Mouse (Mus musculus) liver, embryonic 16.5 days (tissue): ENCODE measurements around the gene Iqce. TPM values are rescaled to one million over a fixed set of nuclear protein-coding genes. Genes with fewer than 3 reads are reported as not detected.

Source experiments
- ATAC-seq: fragments of 200-750 bp; cut with Nextera tagmentation; 2 replicates; pipeline ENCODE4 v1.8.0; 2017; ENCODE audit warnings: low read depth, mild to moderate bottlenecking, moderate number of reproducible peaks, moderate library complexity
- H3K27ac ChIP-seq: fragments of 300-500 bp; sonication (generic); 2 replicates; pipeline ENCODE4 v1.5.1; 2014; ENCODE audit warnings: mild to moderate bottlenecking, low read length
- H3K27me3 ChIP-seq: fragments of 300-500 bp; sonication (generic); 2 replicates; pipeline ENCODE4 v1.6.1; 2014; ENCODE audit warnings: low read depth, low read length, mixed read lengths; ENCODE audit not compliant: control insufficient read depth, insufficient read depth
- H3K36me3 ChIP-seq: fragments of 300-500 bp; sonication (generic); 2 replicates; pipeline ENCODE4 v1.6.1; 2014; ENCODE audit warnings: mild to moderate bottlenecking; ENCODE audit not compliant: control insufficient read depth, insufficient read depth
- H3K4me1 ChIP-seq: fragments of 300-500 bp; sonication (generic); 2 replicates; pipeline ENCODE4 v1.6.1; 2014; ENCODE audit warnings: low read depth, low read length, mixed read lengths; ENCODE audit not compliant: control insufficient read depth
- H3K4me2 ChIP-seq: fragments of 300-500 bp; sonication (generic); 2 replicates; pipeline ENCODE4 v1.6.1; 2014; ENCODE audit warnings: low read depth, low read length, mixed read lengths
- H3K4me3 ChIP-seq: fragments of 300-500 bp; sonication (generic); 2 replicates; pipeline ENCODE4 v1.5.1; 2014; ENCODE audit warnings: low read depth, mild to moderate bottlenecking, low read length
- H3K9ac ChIP-seq: fragments of 300-500 bp; sonication (generic); 2 replicates; pipeline ENCODE4 v1.6.1; 2014; ENCODE audit warnings: low read depth, low read length
- H3K9me3 ChIP-seq: fragments of 300-500 bp; sonication (generic); replicated peaks from 2 replicates; pipeline ENCODE4 v1.6.1; 2016; ENCODE audit warnings: low read length; ENCODE audit not compliant: control insufficient read depth
- WGBS: fragments of 180-500 bp; shearing (Covaris S2); extraction: QIAGEN DNeasy Blood & Tissue Kit; methylation state at CpG from one replicate; pipeline ENCODE4 v1.1.7; 2014; ENCODE audit not compliant: insufficient replicate concordance; 5-methylcytosine and 5-hydroxymethylcytosine counted together
- polyA plus RNA-seq: library from polyadenylated mRNA; unstranded; fragments of >200 nt; fragmentation: Nextera tagmentation; extraction: Ambion mirVana; gene quantifications from 2 replicates; pipeline ENCODE4 v1.2.1, GENCODE M21; 2015

Gene Iqce
- polyA plus RNA-seq, 1 experiment from 2014 or later: 5.2 TPM

DNA sequence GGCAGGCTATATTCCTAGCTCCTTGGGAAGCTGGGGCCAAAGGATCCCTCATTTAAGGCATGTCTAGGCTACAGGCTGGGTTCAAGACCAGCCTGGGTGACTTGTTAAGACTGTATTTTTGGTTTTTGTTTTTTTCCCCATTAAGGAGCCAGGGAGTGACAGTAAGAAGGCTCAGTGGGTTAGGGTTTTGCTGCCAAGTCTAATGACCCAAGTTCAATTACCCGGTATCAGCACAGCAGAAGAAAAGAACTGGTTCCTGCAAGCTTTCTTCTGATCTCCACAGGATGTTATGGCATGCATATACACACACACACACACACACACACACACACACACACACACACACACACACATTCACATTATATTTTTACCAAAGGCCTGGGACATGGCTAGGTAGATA, 41.8 kb downstream of the Iqce start:
- no peaks in the 10 kb centered on the region for H3K36me3 ChIP-seq
- no peak overlapping the region for H3K4me3 ChIP-seq
- no peak overlapping the region for H3K4me2 ChIP-seq
- WGBS: 65% methylated on average over 1 of the region's 1 CpGs
- H3K27me3 ChIP-seq: no peaks in the 10 kb centered on the region
- H3K9me3 ChIP-seq: no peaks in the 10 kb centered on the region
- H3K4me1 ChIP-seq: peaks cover 6% of the 10 kb centered on the region
- ATAC-seq: no peak
- H3K9ac ChIP-seq: no peak overlapping the region
- no peak overlapping the region for H3K27ac ChIP-seq

GRCm38 (mm10) chr5:140659607-140660272, 42.4 kb downstream of the Iqce start:
- no peaks in the 10 kb centered on the region for H3K36me3 ChIP-seq
- H3K4me2 ChIP-seq: no peak overlapping the region
- no peak overlapping the region for H3K27ac ChIP-seq
- H3K9me3 ChIP-seq: no peaks in the 10 kb centered on the region
- 64% methylated on average over 16 of the region's 16 CpGs for WGBS
- H3K9ac ChIP-seq: no peak overlapping the region
- H3K4me3 ChIP-seq: no peak overlapping the region
- ATAC-seq: no peak
- H3K4me1 ChIP-seq: peaks cover 6% of the 10 kb centered on the region
- H3K27me3 ChIP-seq: no peaks in the 10 kb centered on the region

DNA sequence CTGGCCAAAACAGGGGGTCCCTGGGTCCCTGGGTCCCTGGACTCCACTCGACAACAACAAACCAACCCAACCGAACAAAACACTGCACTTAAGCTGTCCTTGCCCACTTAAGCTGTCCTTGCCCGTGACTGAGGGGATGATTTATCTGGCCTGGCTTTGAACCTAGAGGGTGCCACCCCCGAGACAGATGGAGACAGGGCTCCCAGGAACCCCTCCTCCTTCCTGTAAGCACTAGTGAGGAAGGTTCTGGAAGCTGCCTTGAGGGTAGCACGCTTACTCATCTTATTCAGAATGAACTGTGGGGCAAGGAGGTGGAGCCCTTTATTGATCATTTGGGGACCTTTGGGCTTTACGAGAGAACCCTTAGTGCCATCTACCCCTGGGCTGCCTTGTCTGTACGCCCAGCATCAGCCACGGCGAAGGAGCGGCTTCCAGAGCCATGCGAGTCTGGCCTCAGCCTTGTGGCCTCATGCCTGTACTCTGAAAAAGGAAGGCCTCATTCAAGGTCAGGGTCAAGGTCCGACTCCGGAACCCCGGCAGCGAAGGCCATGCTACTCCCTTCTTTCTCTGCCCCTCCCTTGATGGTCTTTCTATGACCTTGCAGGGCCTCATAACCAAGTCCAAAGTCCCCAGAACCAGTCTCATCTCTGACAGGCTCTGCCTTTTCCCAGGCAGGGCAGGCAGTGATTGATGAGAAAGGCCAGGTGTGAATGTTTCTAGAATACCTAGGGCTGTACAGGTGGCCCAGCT, 47.9 kb downstream of the Iqce start:
- no peaks in the 10 kb centered on the region for H3K9me3 ChIP-seq
- H3K9ac ChIP-seq: no peak overlapping the region
- ATAC-seq: no peak
- H3K4me3 ChIP-seq: no peak overlapping the region
- no peak overlapping the region for H3K4me2 ChIP-seq
- WGBS: 60% methylated on average over 15 of the region's 15 CpGs
- H3K36me3 ChIP-seq: no peaks in the 10 kb centered on the region
- H3K4me1 ChIP-seq: peaks cover 11% of the 10 kb centered on the region
- no peaks in the 10 kb centered on the region for H3K27me3 ChIP-seq
- H3K27ac ChIP-seq: no peak overlapping the region

DNA sequence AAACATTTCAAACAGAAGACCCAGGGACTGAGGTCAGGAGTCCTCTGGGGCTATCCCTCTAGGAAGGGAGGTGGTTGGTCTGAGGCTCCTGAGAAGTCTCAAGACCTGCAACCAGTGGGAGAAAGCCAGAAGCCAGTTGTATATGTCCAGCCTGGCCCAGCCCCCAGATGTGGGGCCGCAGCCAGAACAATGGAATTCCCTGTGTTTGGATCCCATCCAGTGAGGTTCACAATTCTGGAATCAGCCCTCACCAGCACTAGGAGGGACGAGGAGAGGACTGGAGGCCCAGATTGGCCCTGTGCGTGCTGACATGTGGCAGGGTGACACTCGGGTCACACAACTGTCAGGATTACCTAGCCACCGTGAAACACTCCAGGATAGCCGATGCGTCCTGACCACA, 49.6 kb downstream of the Iqce start:
- no peak for ATAC-seq
- 62% methylated on average over 7 of the region's 7 CpGs for WGBS
- H3K27ac ChIP-seq: no peak overlapping the region
- no peak overlapping the region for H3K4me2 ChIP-seq
- peaks cover 23% of the 10 kb centered on the region for H3K4me1 ChIP-seq
- H3K9ac ChIP-seq: no peak overlapping the region
- no peaks in the 10 kb centered on the region for H3K9me3 ChIP-seq
- H3K36me3 ChIP-seq: no peaks in the 10 kb centered on the region
- H3K27me3 ChIP-seq: no peaks in the 10 kb centered on the region
- H3K4me3 ChIP-seq: no peak overlapping the region

GRCm38 (mm10) chr5:140651231-140651630, 50.9 kb downstream of the Iqce start:
- WGBS: 51% methylated on average over 11 of the region's 11 CpGs
- Histone ChIP-seq H3K4me2 (no peak overlapping the region), H3K4me3 (no peak overlapping the region), H3K4me1 (peaks cover 36% of the 10 kb centered on the region), H3K27ac (no peak overlapping the region), H3K36me3 (no peaks in the 10 kb centered on the region), H3K9me3 (no peaks in the 10 kb centered on the region), H3K9ac (no peak overlapping the region), H3K27me3 (no peaks in the 10 kb centered on the region)
- ATAC-seq: no peak

GRCm38 (mm10) chr5:140649881-140650414, 52.2 kb downstream of the Iqce start:
- peak overlapping the region; percentile 67; the same call in 1 of the 2 replicates for H3K4me3 ChIP-seq
- no peaks in the 10 kb centered on the region for H3K27me3 ChIP-seq
- H3K36me3 ChIP-seq: no peaks in the 10 kb centered on the region
- H3K9ac ChIP-seq: peak overlapping the region; percentile 56
- H3K4me1 ChIP-seq: peaks cover 49% of the 10 kb centered on the region
- WGBS: 67% methylated on average over 7 of the region's 7 CpGs
- H3K9me3 ChIP-seq: no peaks in the 10 kb centered on the region
- ATAC-seq: no peak
- peak overlapping the region; percentile 79 for H3K27ac ChIP-seq
- H3K4me2 ChIP-seq: peak overlapping the region; percentile 96

DNA sequence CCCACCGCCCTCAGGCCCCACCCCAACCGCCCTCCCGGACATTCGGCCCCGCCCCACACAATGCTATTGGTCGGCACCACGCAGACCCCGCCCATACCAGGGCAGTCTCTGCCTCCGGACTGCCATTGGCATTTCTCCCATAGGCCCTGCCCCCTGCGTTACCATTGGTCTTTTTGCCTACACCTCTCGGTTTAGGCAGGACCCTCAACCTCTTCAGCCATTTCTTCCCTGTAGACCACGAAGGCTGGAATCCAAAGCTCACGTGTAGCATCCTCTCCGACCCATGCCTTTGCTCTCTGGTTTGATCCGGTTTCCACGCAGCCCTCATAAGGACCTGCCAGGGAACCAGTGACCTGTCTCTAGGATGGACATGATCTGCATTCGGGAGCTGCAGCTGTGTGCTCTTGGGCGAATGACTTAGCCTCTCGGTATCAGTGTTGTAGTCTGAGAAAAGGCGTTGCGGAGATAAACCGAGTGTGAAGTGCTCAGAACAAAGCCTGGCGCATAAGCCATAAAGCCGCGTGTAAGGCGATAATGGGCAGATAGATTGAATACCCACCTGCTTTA, 53.0 kb downstream of the Iqce start:
- H3K4me1 ChIP-seq: peaks cover 57% of the 10 kb centered on the region
- no peaks in the 10 kb centered on the region for H3K9me3 ChIP-seq
- H3K36me3 ChIP-seq: no peaks in the 10 kb centered on the region
- peak overlapping the region; percentile 96 for H3K4me2 ChIP-seq
- ATAC-seq: peak; percentile 93
- H3K27ac ChIP-seq: peak overlapping the region; percentile 79
- H3K4me3 ChIP-seq: peak overlapping the region; percentile 89
- WGBS: 4% methylated on average over 25 of the region's 26 CpGs
- H3K9ac ChIP-seq: peak overlapping the region; percentile 56
- no peaks in the 10 kb centered on the region for H3K27me3 ChIP-seq

DNA sequence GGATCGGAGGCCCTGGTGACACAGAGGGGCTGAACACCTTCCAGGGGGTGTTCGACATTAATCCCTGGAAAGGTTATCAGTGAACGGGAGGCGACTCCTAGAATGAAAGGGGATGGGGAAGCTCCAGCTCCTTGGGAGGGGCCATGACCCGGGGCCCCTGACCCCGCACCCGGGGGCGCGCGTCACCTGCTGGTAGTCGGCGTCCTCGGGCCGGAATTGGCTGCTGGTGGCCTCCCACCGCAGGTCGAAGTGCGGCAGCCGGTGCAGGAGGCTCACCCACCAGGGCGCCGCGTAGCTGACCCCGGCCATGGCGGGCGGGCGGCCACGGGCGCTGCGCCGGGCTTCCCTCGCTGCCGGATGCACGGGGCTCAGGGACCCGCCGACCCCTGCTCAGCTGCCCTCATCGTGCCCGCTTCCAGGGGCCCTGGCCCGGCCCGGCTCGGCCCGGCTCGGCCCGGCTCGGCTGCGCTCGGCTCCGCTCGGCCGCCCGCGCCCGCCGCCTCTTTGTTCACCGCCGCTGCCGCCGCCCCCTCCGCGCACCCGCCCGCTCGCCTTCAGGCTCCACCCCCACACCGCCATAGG, 53.6 kb downstream of the Iqce start, which contains the start of gene Ttyh3:
Gene Ttyh3, minus strand, starts transcription at position 513 of the 582 bp plus-strand sequence.
- Histone ChIP-seq H3K27ac (peak within 1 kb of the TSS; percentile 79), H3K4me1 (peaks cover 62% of the 10 kb centered on the region), H3K9me3 (no peaks in the 10 kb centered on the region), H3K36me3 (no peaks in the 10 kb centered on the region), H3K4me3 (peak within 1 kb of the TSS; percentile 89), H3K27me3 (no peaks in the 10 kb centered on the region), H3K9ac (peak within 1 kb of the TSS; percentile 91), H3K4me2 (peak within 1 kb of the TSS; percentile 98)
- ATAC-seq: peak; percentile 1; the same call in 1 of the 2 replicates
- under 1% methylated on average over 50 of the region's 62 CpGs for WGBS
